Mouse (Mus musculus) megakaryocyte-erythroid progenitor cell, adult 5 weeks (primary cell): ENCODE results near the gene Dck. TPM values are rescaled to one million over a fixed set of nuclear protein-coding genes. Genes with fewer than 3 reads are reported as not detected.

Source experiments
- polyA plus RNA-seq: library from polyadenylated mRNA; stranded (reverse); fragments of >175 nt; gene quantifications from 2 replicates; pipeline ENCODE4 v1.2.3, GENCODE M21; 2012

Gene Dck
- 6.6 and 8.1 TPM in 2 replicates for polyA plus RNA-seq

DNA sequence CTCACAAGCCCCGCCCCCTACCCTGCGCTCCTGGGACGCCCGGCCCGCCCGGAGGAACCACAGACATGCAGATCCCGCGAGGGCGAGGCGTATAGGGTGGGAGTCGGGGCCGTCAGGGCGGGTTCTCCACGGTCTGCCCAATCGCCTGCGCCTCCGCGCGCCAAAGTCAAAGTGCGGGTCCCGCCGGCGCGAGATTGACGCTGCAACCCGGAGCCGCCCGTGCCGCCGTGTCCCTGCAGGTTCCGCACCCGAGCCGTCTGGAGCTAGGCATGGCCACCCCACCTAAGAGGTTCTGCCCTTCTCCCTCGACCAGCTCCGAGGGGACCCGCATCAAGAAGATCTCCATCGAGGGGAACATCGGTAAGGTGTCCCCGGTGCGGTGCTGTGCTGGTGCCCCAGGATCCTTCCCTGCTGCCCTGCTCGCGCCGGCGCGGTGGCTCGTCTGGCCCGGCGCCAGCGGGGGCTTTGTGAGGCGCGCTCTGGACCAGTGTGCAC lies at the start of gene Dck:
TSS of gene Dck (plus strand) at position 10 of the 495 bp plus-strand sequence.

DNA sequence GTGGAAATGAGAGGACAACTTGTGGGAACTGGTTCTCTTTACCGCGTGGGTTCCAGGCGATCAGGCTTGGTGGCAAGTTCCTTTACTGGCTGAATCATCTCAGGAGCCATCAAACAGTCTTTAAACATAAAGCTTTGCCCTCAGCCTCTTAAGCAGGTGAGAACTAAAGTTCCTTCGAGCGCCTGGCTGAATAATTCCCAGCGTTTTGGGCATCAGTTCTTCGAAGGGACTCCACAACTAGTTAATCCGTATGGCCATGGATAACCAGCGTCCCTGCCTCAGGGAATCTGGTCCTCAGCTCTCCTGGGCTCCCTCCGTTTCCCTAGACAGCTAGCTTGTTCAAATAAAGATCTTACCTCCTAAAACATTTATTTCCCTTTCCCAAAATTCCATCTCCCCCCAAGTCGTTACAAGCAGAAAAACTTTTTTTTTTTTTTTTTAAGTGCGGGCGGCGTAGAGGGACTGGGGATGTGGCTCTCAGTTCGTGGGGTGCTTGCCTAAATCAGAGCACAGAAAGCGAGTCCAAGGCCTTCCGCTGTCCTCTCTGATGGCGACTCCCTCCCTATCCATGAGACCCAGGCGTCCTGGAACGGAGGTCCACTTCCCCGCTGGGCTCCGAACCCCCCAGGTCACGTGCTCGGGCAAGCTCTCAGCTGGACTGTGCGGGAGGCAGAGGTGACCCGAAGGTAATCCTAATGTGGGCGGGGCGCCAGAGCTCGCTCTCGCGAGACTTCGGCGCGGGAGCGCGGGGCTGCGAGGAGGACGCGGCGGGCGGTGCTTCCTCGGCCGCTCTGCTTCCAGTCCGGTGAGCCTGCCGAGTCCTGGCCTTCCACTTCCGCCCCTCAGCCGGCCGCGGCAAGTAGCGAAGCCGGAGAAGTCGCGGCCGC lies 44.4 kb upstream of the Dck start, which contains the start of gene Mob1b:
TSS of gene Mob1b (plus strand) at position 740 of the 887 bp plus-strand sequence.

Other genes with a start within 250 kb of the Dck start
- gene Jchain, start 237.1 kb upstream of the Dck start, polyA plus RNA-seq, result 0.04 and 0.11 TPM in 2 replicates
- gene Utp3, start 210.5 kb upstream of the Dck start, polyA plus RNA-seq, result 67.1 and 82.5 TPM in 2 replicates
- 3.3 and 3.8 TPM in 2 replicates for gene Rufy3, start 200.0 kb upstream of the Dck start, polyA plus RNA-seq
- gene Grsf1, start 88.8 kb upstream of the Dck start, polyA plus RNA-seq, result 36.6 and 40.7 TPM in 2 replicates
- 13.3 and 14.7 TPM in 2 replicates for gene Mob1b, start 44.1 kb upstream of the Dck start, polyA plus RNA-seq
- 0.09 and 0.14 TPM in 2 replicates for gene Slc4a4, start 121.8 kb downstream of the Dck start, polyA plus RNA-seq